Mouse (Mus musculus): ENCODE measurements around the gene Ruvbl2. TPM values are rescaled to one million over a fixed set of nuclear protein-coding genes. Genes with fewer than 3 reads are reported as not detected.

Ruvbl2 gene
- total and polyA plus RNA-seq, 2 experiments from 2014 or later = 90.8 to 129 TPM

GRCm38 (mm10) chr7:45415636-45416035, 22.3 kb downstream of the Ruvbl2 start:
- H3K4me3 ChIP-seq (ENCODE audit: low read depth, low read length) = no peak overlapping the region; the same call in 1 of the 2 replicates
- H3K9me3 ChIP-seq (ENCODE audit: low read length) = no peaks in the 10 kb centered on the region
- no peaks in the 10 kb centered on the region for H3K36me3 ChIP-seq (ENCODE audit: insufficient read depth, low read length)
- WGBS = 9% methylated on average over 36 of the region's 37 CpGs
- DNase-seq (ENCODE audit: low spot score) = no peak
- H3K4me2 ChIP-seq (ENCODE audit: low read depth, low read length, poor library complexity, severe bottlenecking) = peak overlapping the region; percentile 26
- H3K27ac ChIP-seq (ENCODE audit: low read depth, low read length) = no peak overlapping the region
- peak overlapping the region; percentile 33; the same call in 1 of the 2 replicates for H3K9ac ChIP-seq (replicated peaks; ENCODE audit: low read length, poor library complexity, severe bottlenecking)
- peaks cover 88% of the 10 kb centered on the region for H3K27me3 ChIP-seq (ENCODE audit: insufficient read depth, low read length)
- no peak for TF ChIP-seq CTCF (IDR thresholded peaks at IDR 0.05)
- peaks cover 3% of the 10 kb centered on the region; the same call in 1 of the 2 replicates for H3K4me1 ChIP-seq (ENCODE audit: insufficient read depth, low read length)
- ATAC-seq (ENCODE audit: low FRiP score) = no peak

DNA sequence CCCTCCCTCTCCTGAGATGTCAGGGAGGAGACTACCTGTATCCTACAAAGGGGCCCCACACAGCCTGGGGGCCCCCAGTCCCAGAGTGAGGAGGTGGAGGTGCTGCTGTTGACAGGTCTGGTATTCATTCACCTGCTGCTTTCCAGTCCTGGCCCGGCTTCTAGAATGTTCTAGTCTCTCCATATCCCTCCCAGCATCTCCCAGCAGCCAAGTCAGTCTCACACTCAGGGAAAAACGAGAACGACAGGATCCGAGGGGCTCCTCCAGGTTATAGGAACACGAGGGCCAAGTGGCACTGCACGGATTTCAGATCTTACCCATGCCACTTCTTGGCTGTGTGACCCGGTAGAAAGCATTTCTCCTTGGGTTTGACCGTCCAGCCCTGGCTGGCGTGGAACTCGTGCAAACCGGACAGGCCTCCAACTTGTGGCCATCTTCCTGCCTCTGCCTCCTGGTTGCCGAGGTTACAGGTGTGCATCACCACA, 23.1 kb downstream of the Ruvbl2 start:
- ATAC-seq (ENCODE audit: low FRiP score) (no peak), DNase-seq (ENCODE audit: low spot score) (no peak)
- WGBS = 43% methylated on average over 12 of the region's 12 CpGs
- Histone ChIP-seq H3K9ac (replicated peaks; ENCODE audit: low read length, poor library complexity, severe bottlenecking) (no peak overlapping the region), H3K4me3 (ENCODE audit: low read depth, low read length) (no peak overlapping the region), H3K27me3 (ENCODE audit: insufficient read depth, low read length) (peaks cover 92% of the 10 kb centered on the region), H3K4me1 (ENCODE audit: insufficient read depth, low read length) (peaks cover 3% of the 10 kb centered on the region; the same call in 1 of the 2 replicates), H3K36me3 (ENCODE audit: insufficient read depth, low read length) (no peaks in the 10 kb centered on the region), H3K4me2 (ENCODE audit: low read depth, low read length, poor library complexity, severe bottlenecking) (no peak overlapping the region), H3K9me3 (ENCODE audit: low read length) (no peaks in the 10 kb centered on the region), H3K27ac (ENCODE audit: low read depth, low read length) (no peak overlapping the region)
- no peak for TF ChIP-seq CTCF (IDR thresholded peaks at IDR 0.05)

DNA sequence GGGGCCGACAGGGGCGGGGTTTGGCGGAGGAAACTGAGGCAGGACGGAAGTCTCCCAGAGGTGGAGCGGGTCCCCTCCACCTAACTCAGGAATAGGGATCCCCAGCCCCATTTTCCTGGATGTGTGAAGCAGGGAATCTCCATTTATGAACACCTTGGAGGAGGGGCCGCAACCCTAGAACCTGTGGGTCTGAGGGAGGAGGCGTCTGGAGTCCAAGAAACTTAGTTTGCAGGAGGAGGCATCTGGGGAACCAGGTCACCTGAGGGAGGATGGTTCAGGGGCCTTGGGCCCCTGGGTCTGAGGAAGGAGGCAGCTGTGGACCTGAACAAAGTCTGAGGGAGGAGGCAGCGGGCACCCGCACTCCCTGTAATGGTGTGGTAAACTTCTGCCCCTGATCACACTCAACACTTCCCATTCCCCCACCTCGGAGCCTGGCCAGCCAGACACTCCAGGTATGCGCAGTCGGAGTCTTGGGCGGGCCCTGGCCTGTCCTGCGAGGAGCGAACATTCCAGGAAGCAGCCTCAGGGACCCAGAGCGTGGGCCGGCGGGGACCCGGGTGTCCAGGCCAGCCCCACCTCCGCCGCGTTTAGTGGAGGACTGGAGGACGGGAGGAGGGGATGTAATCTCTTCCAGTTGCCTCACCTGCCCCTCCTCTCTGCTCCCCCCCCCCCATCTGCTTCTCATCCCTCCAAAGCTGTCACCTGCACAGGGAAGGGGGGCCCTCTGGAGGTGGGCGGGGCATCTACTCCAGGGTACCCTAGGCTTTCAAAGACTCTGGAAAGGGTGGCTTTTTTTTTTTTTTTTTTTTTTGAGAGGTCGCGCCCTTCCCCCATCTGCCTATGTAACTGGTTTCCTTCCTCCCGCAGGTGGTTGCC, 23.8 kb downstream of the Ruvbl2 start:
- 2% methylated on average over 22 of the region's 27 CpGs for WGBS
- ATAC-seq (ENCODE audit: low FRiP score) = peak; percentile 28; the same call in 1 of the 2 replicates
- peaks cover 3% of the 10 kb centered on the region; the same call in 1 of the 2 replicates for H3K4me1 ChIP-seq (ENCODE audit: insufficient read depth, low read length)
- H3K4me2 ChIP-seq (ENCODE audit: low read depth, low read length, poor library complexity, severe bottlenecking) = peak overlapping the region; percentile 79
- H3K36me3 ChIP-seq (ENCODE audit: insufficient read depth, low read length) = no peaks in the 10 kb centered on the region
- peaks cover 92% of the 10 kb centered on the region for H3K27me3 ChIP-seq (ENCODE audit: insufficient read depth, low read length)
- H3K9me3 ChIP-seq (ENCODE audit: low read length) = no peaks in the 10 kb centered on the region
- peak overlapping the region; percentile 43 for H3K4me3 ChIP-seq (ENCODE audit: low read depth, low read length)
- no peak for TF ChIP-seq CTCF (IDR thresholded peaks at IDR 0.05)
- peak overlapping the region; percentile 54 for H3K9ac ChIP-seq (replicated peaks; ENCODE audit: low read length, poor library complexity, severe bottlenecking)
- no peak for DNase-seq (ENCODE audit: low spot score)
- H3K27ac ChIP-seq (ENCODE audit: low read depth, low read length) = no peak overlapping the region

- DNase-seq (ENCODE audit: low spot score) (no peak), ATAC-seq (ENCODE audit: low FRiP score) (0 out of 2 replicates have a peak, but pooled peaks have one; percentile 21)
- WGBS = 2% methylated on average over 35 of the region's 45 CpGs
- H3K4me3 ChIP-seq (ENCODE audit: low read depth, low read length) = peak within 1 kb of the TSS; percentile 43
- H3K9ac ChIP-seq (replicated peaks; ENCODE audit: low read length, poor library complexity, severe bottlenecking) = peak within 1 kb of the TSS; percentile 54
- no peaks in the 10 kb centered on the region for H3K36me3 ChIP-seq (ENCODE audit: insufficient read depth, low read length)
- peaks cover 3% of the 10 kb centered on the region; the same call in 1 of the 2 replicates for H3K4me1 ChIP-seq (ENCODE audit: insufficient read depth, low read length)
- H3K4me2 ChIP-seq (ENCODE audit: low read depth, low read length, poor library complexity, severe bottlenecking) = peak within 1 kb of the TSS; percentile 79
- TF ChIP-seq CTCF (IDR thresholded peaks at IDR 0.05) = no peak
- H3K27me3 ChIP-seq (ENCODE audit: insufficient read depth, low read length) = peaks cover 92% of the 10 kb centered on the region
- H3K27ac ChIP-seq (ENCODE audit: low read depth, low read length) = no peak within 1 kb of the TSS
- no peaks in the 10 kb centered on the region for H3K9me3 ChIP-seq (ENCODE audit: low read length)
Measured at GRCm38 (mm10) chr7:45413113-45413863, 24.6 kb downstream of the Ruvbl2 start, which contains the start of gene Ntf5. Gene Ntf5 (plus strand): TSS chr7:45413695.

GRCm38 (mm10) chr7:45412421-45412820, 25.5 kb downstream of the Ruvbl2 start:
- Histone ChIP-seq H3K4me3 (ENCODE audit: low read depth, low read length) (no peak overlapping the region), H3K27ac (ENCODE audit: low read depth, low read length) (no peak overlapping the region), H3K4me1 (ENCODE audit: insufficient read depth, low read length) (peaks cover 3% of the 10 kb centered on the region; the same call in 1 of the 2 replicates), H3K36me3 (ENCODE audit: insufficient read depth, low read length) (no peaks in the 10 kb centered on the region), H3K27me3 (ENCODE audit: insufficient read depth, low read length) (peaks cover 92% of the 10 kb centered on the region), H3K9ac (replicated peaks; ENCODE audit: low read length, poor library complexity, severe bottlenecking) (no peak overlapping the region), H3K9me3 (ENCODE audit: low read length) (no peaks in the 10 kb centered on the region), H3K4me2 (ENCODE audit: low read depth, low read length, poor library complexity, severe bottlenecking) (no peak overlapping the region)
- ATAC-seq (ENCODE audit: low FRiP score) (no peak), DNase-seq (ENCODE audit: low spot score) (no peak)
- 78% methylated on average over 2 of the region's 2 CpGs for WGBS
- TF ChIP-seq CTCF (IDR thresholded peaks at IDR 0.05) = no peak
